Mouse (Mus musculus): ENCODE measurements around the gene Srprb. TPM values are rescaled to one million over a fixed set of nuclear protein-coding genes. Genes with fewer than 3 reads are reported as not detected.

Gene Srprb
- total RNA-seq, 2 experiments from 2014 or later = 21.1 to 21.7 TPM

DNA sequence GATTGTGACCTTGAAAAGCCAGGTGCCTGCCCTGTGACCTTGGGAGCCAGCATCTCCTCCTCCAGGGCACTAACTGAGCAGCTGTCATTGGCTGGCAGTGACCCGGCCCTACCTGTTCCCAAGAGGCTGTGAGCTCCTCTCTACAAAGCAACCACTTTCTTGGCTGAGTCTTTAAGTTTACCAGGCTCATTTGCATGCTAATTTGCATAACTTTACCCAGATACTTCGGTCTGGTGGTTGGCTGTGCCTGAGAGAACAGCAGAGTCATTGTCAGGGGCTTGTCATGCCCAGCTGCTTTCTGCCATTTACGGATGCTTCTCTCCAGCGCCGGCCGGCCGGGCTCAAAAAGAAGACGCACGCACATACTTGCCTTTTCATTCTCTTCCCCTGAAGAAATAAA lies 55.2 kb downstream of the Srprb start:
- peak; percentile 54 to 66 for DNase-seq (ENCODE audit: low spot score in 2 of 2)

GRCm38 (mm10) chr9:103146257-103146656 lies 55.7 kb downstream of the Srprb start:
- DNase-seq (ENCODE audit: low spot score in 2 of 2) = no peak

DNA sequence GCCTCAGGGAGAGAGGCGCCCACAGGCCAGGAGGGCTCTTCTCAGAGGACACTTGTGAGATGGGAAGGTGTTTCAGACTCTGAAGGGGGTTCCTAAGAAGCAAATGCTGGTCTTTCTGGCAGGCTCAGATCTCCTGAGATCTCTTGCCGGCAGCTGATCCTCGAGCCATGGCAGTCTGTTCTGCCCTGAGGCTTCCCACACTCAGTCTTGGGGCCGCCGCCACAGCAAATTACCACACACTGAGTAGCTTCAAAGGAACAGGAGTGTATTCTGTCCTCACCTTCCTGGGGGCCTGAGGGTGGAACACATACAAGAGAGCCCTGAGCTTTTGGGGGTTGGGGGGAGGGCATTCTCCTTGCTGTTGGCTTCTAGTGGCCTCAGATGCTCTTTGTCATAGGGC lies 56.6 kb downstream of the Srprb start:
- no peak for DNase-seq (ENCODE audit: low spot score in 2 of 2)

DNA sequence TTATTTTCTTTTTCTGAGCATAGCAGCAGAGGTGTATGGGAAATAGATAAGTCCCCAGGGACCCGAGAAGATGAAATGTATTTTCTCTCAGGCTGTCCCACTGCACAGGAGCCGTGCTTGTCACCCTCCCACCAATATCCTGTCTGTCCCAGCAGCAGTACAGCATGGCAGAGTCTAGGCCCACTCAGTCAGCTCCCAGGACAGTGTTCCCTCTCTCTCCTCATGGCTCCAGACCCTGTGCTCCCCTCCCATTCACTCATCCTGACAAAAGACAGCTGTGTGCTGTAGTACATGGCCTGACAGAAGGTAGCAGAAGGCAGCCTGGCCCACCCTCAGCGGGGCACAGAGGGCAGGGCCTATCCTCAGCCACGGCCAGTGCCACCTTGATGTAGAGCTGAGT lies 58.1 kb downstream of the Srprb start:
- no peak for DNase-seq (ENCODE audit: low spot score in 2 of 2)

GRCm38 (mm10) chr9:103141266-103141665 lies 60.7 kb downstream of the Srprb start:
- no peak for DNase-seq (ENCODE audit: low spot score in 2 of 2)

- no peak for DNase-seq (ENCODE audit: low spot score in 2 of 2)
These were observed 61.6 kb downstream of the Srprb start for GRCm38 (mm10) chr9:103140384-103140783.

GRCm38 (mm10) chr9:103139481-103139880 lies 62.5 kb downstream of the Srprb start:
- DNase-seq (ENCODE audit: low spot score in 2 of 2) = no peak

Other genes with a start within 250 kb of the Srprb start
- 1 to 10 TPM; 2.1 to 2.2 TPM for gene Slco2a1, start 213.4 kb downstream of the Srprb start, total RNA-seq (2021)
- gene Rab6b, start 90.3 kb downstream of the Srprb start, total RNA-seq (2021) = 100 to 1,000 TPM; 431 to 437 TPM
- 10 to 100 TPM; 11.5 TPM for gene Gm20425, start 28.2 kb upstream of the Srprb start, total RNA-seq (2021)
- 100 to 1,000 TPM; 283 to 288 TPM for gene Trf, start 28.3 kb upstream of the Srprb start, total RNA-seq (2021)
- 1 to 10 TPM in 1 of 2 experiments, not detected in 1; 1.1 TPM for gene 1300017J02Rik, start 102.9 kb upstream of the Srprb start, total RNA-seq (2021)
- 10 to 100 TPM; 14.7 to 24.8 TPM for gene Topbp1, start 103.1 kb upstream of the Srprb start, total RNA-seq (2021)
- 10 to 100 TPM; 63.8 to 67.7 TPM for gene Cdv3, start 163.7 kb upstream of the Srprb start, total RNA-seq (2021)

Measured in layer of hippocampus, adult 18-20 months (tissue).